Mouse (Mus musculus) lung, embryonic 16.5 days (tissue): ENCODE results near the gene Adss. TPM values are rescaled to one million over a fixed set of nuclear protein-coding genes. Genes with fewer than 3 reads are reported as not detected.

ENCODE experiments used
- ATAC-seq: fragments of 200-750 bp; cut with Nextera tagmentation; 2 replicates; pipeline ENCODE4 v1.8.0; 2017; ENCODE audit warnings: low read depth, mild to moderate bottlenecking, moderate library complexity
- H3K27ac ChIP-seq: fragments of 300-500 bp; sonication (generic); 2 replicates; pipeline ENCODE4 v1.5.1; 2014; ENCODE audit warnings: mild to moderate bottlenecking, control low read depth, low read length
- H3K27me3 ChIP-seq: fragments of 300-500 bp; sonication (generic); 2 replicates; pipeline ENCODE4 v1.6.1; 2014; ENCODE audit warnings: low read depth, low read length, mixed read lengths; ENCODE audit not compliant: control insufficient read depth, insufficient read depth
- H3K36me3 ChIP-seq: fragments of 300-500 bp; sonication (generic); 2 replicates; pipeline ENCODE4 v1.6.1; 2014; ENCODE audit warnings: low read length; ENCODE audit not compliant: control insufficient read depth, insufficient read depth
- H3K4me1 ChIP-seq: fragments of 300-500 bp; sonication (generic); replicated peaks from 2 replicates; pipeline ENCODE4 v1.6.1; 2014; ENCODE audit warnings: low read length, mixed read lengths; ENCODE audit not compliant: control insufficient read depth, insufficient read depth
- H3K4me2 ChIP-seq: fragments of 300-500 bp; sonication (generic); 2 replicates; pipeline ENCODE4 v1.6.1; 2014; ENCODE audit warnings: low read depth, low read length, control low read depth
- H3K4me3 ChIP-seq: fragments of 300-500 bp; sonication (generic); 2 replicates; pipeline ENCODE4 v1.5.1; 2014; ENCODE audit warnings: mild to moderate bottlenecking, low read length, control low read depth
- H3K9ac ChIP-seq: fragments of 300-500 bp; sonication (generic); 2 replicates; pipeline ENCODE4 v1.6.1; 2014; ENCODE audit warnings: low read length, control low read depth
- H3K9me3 ChIP-seq: fragments of 300-500 bp; sonication (generic); 2 replicates; pipeline ENCODE4 v1.6.1; 2016; ENCODE audit warnings: low read length; ENCODE audit not compliant: control insufficient read depth
- WGBS: fragments of 180-500 bp; shearing (Covaris S2); extraction: QIAGEN DNeasy Blood & Tissue Kit; methylation state at CpG from one replicate; pipeline ENCODE4 v1.1.7; 2014; 5-methylcytosine and 5-hydroxymethylcytosine counted together
- polyA plus RNA-seq: library from polyadenylated mRNA; unstranded; fragments of >200 nt; fragmentation: Nextera tagmentation; extraction: Ambion mirVana; gene quantifications from 2 replicates; pipeline ENCODE4 v1.2.1, GENCODE M21; 2015

Adss gene
- polyA plus RNA-seq, 1 experiment from 2014 or later = 49.7 TPM

DNA sequence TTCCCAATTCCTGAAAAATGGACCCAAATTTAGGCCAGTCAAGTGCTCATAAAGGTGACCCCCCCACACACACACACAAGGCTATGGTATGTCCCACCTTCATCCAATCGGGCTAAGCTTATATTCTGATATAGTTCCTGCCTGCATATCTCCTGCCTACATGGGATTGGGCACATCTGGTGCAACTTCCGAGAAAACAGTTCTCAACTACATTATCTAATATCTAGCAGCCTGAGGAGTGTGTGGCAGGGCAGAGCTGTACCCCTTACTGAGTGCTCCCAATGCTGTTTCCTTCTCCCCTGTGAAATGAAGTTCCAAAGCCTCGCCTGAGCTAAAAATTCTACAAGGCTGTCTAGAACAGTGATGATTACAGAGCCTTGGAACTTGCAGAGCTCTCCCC lies 79.9 kb downstream of the Adss start:
- H3K9ac ChIP-seq = no peak overlapping the region
- H3K36me3 ChIP-seq = no peaks in the 10 kb centered on the region
- 74% methylated on average over 3 of the region's 3 CpGs for WGBS
- H3K27ac ChIP-seq = no peak overlapping the region
- no peaks in the 10 kb centered on the region for H3K4me1 ChIP-seq
- no peak overlapping the region for H3K4me2 ChIP-seq
- no peak overlapping the region for H3K4me3 ChIP-seq
- H3K9me3 ChIP-seq = no peaks in the 10 kb centered on the region
- H3K27me3 ChIP-seq = no peaks in the 10 kb centered on the region
- no peak for ATAC-seq

DNA sequence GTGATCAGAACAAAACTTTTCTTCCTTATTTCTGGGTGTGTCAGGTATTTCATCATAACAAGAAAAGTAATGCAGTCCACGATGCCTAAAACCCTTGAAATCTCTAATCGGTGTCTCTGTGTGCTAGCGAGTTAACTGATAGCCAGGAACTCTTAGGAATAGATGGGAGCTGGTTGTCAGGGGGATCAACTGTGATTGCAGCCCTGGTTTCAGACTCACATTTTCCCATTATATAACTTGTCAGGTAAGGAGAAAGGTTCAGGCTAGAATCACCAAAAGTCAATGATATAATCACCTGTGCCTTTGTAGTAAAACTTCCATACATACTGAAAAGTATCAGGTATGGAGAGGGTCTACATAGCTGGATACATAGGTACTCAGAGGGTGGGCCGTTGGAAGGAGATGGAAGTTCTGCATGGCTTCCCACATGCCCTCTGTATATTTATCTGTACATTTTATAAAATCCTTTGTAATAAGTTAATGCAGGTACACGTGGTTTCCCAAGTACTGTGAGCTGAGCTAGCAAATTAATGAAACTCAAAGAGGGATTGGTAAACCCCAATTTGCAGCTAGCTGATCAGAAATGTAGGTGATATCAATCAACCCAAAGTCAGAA lies 81.8 kb downstream of the Adss start:
- Histone ChIP-seq H3K27ac (no peak overlapping the region), H3K9ac (no peak overlapping the region), H3K4me3 (no peak overlapping the region), H3K4me2 (no peak overlapping the region), H3K4me1 (no peaks in the 10 kb centered on the region), H3K9me3 (no peaks in the 10 kb centered on the region), H3K27me3 (no peaks in the 10 kb centered on the region), H3K36me3 (no peaks in the 10 kb centered on the region)
- WGBS = 80% methylated on average over 5 of the region's 5 CpGs
- no peak for ATAC-seq

DNA sequence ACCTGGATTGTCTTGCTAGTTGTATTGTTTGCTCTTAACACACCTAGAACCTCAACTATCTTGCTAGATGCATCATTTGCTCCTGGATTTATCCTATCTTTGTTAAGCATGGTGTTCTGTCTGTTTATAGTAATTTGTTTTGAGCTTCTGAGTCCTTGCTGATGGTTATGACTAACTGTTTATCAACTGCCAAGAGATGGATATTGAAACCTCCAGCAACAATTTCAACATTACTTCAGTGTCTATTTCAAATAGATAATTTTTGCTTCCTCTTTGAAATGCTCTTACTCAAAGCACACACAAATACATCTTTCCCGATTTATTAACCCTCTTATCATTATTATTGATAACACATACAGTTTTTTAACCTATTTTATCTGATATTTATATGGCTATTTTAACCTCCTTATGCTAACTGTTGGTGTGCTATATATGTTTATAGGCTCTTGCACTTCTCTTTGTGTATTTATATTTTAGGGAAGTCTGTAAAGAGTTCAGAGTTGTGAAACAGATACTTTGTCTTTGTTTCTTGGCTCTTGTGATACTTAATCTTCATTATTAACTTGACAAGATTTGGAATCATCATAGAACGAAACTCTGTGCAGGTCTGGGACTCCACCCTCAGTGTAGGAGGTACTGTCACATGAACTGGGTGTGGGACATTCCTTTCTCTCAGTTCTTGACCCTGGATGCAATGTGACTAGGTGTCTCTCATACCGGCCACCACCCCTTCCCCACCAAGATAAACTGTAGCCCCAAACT lies 82.5 kb downstream of the Adss start:
- Histone ChIP-seq H3K9ac (no peak overlapping the region), H3K27ac (no peak overlapping the region), H3K27me3 (no peaks in the 10 kb centered on the region), H3K4me2 (no peak overlapping the region), H3K36me3 (no peaks in the 10 kb centered on the region), H3K9me3 (no peaks in the 10 kb centered on the region), H3K4me1 (no peaks in the 10 kb centered on the region), H3K4me3 (no peak overlapping the region)
- ATAC-seq = no peak
- WGBS = 67% methylated on average over 3 of the region's 3 CpGs

Other genes starting within 250 kb of the Adss start
- 0.41 and 1.3 TPM in 2 replicates for gene 1700016C15Rik, start 66.7 kb downstream of the Adss start, polyA plus RNA-seq
- 0.28 and 0.64 TPM in 2 replicates for gene Catspere2, start 186.9 kb upstream of the Adss start, polyA plus RNA-seq